Mouse (Mus musculus): ENCODE results near the gene Kcnj14. TPM values are rescaled to one million over a fixed set of nuclear protein-coding genes. Genes with fewer than 3 reads are reported as not detected.

The Kcnj14 gene
- total and polyA plus RNA-seq, 3 experiments: 0.30 to 0.57 (median 0.33) TPM

GRCm38 (mm10) chr7:45782271-45782670 is 42.3 kb downstream of the Kcnj14 start:
- no peaks in the 10 kb centered on the region for H3K9me3 ChIP-seq (replicated peaks)
- H3K4me3 ChIP-seq (ENCODE audit: low read depth, low read length): no peak overlapping the region
- TF ChIP-seq GATA1 (IDR thresholded peaks at IDR 0.05; ENCODE audit: borderline replicate concordance, low read length) (no peak), POLR2AphosphoS5 (IDR thresholded peaks at IDR 0.05; ENCODE audit: insufficient replicate concordance, low read depth, low read length) (no peak), CTCF (IDR thresholded peaks at IDR 0.05; ENCODE audit: low read depth, low read length) (no peak), GATA2 (IDR thresholded peaks at IDR 0.05; ENCODE audit: borderline replicate concordance, low read depth, low read length) (no peak), TAL1 (conservative IDR thresholded peaks at IDR 0.05; ENCODE audit: low read depth, low read length) (no peak)
- H3K27me3 ChIP-seq (ENCODE audit: insufficient read depth, low read length): peaks cover 52% of the 10 kb centered on the region
- no peak for ATAC-seq (ENCODE audit: extremely low read depth, insufficient number of reproducible peaks, low FRiP score, poor library complexity, severe bottlenecking)
- H3K4me1 ChIP-seq (ENCODE audit: insufficient read depth, low read depth, low read length): peaks cover 9% of the 10 kb centered on the region; the same call in 1 of the 2 replicates
- DNase-seq (ENCODE audit: low spot score): no peak
- no peaks in the 10 kb centered on the region for H3K36me3 ChIP-seq (replicated peaks)

DNA sequence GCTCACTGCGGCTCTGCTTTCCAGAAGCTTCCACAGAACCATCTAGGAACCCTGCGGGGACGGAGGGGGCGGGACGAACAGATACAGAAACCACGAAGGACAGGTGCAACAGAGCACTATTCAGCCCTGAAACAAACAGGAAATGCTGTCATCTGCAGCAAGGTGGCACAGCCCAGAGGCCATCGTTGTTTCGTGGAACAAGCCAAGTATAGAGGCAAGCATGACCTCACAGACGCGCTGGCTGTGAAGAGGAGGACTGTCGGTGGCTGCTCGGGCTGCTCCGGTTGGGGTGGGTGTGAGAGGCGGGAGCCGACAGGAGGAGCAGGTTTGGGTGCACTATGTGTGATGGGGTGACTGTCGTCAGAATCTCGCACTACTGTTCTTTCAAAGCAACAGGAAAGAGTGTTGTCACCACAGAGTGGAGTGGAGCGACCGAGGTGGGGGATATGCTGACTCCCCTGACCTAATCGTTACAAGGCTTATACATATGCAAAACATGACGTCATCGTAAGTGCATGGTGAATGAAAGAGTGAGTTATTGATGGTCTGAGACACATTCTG is 45.4 kb downstream of the Kcnj14 start:
- peaks cover 9% of the 10 kb centered on the region; the same call in 1 of the 2 replicates for H3K4me1 ChIP-seq (ENCODE audit: insufficient read depth, low read depth, low read length)
- no peaks in the 10 kb centered on the region for H3K36me3 ChIP-seq (replicated peaks)
- peaks cover 25% of the 10 kb centered on the region for H3K27me3 ChIP-seq (ENCODE audit: insufficient read depth, low read length)
- ATAC-seq (ENCODE audit: extremely low read depth, insufficient number of reproducible peaks, low FRiP score, poor library complexity, severe bottlenecking): no peak
- no peaks in the 10 kb centered on the region for H3K9me3 ChIP-seq (replicated peaks)
- TF ChIP-seq POLR2AphosphoS5 (IDR thresholded peaks at IDR 0.05; ENCODE audit: insufficient replicate concordance, low read depth, low read length) (no peak), CTCF (IDR thresholded peaks at IDR 0.05; ENCODE audit: low read depth, low read length) (no peak), GATA2 (IDR thresholded peaks at IDR 0.05; ENCODE audit: borderline replicate concordance, low read depth, low read length) (no peak), TAL1 (conservative IDR thresholded peaks at IDR 0.05; ENCODE audit: low read depth, low read length) (no peak), GATA1 (IDR thresholded peaks at IDR 0.05; ENCODE audit: borderline replicate concordance, low read length) (no peak)
- H3K4me3 ChIP-seq (ENCODE audit: low read depth, low read length): no peak overlapping the region
- no peak for DNase-seq (ENCODE audit: low spot score)

DNA sequence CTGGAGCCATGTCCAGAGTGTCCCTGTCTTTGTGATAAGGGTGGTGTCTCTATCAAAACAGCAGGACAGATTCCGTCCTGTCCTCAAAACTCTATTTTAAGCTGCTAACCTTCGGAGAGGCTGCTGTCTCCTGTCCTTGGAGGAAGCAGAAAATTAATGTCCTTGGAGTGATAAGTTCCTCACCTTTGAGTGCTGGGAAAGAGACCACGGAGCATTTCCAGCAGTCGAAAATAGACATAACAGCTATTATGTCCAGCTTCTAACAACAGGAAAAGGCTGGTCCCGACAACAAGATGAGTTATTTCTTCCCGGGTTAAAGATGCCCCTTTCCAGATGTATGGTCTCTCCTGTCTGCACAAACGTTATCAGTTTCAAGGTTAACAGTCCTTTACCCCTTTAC is 49.3 kb downstream of the Kcnj14 start:
- H3K9me3 ChIP-seq (replicated peaks): no peaks in the 10 kb centered on the region
- H3K4me3 ChIP-seq (ENCODE audit: low read depth, low read length): no peak overlapping the region
- no peaks in the 10 kb centered on the region for H3K36me3 ChIP-seq (replicated peaks)
- TF ChIP-seq CTCF (IDR thresholded peaks at IDR 0.05; ENCODE audit: low read depth, low read length): no peak
- TF ChIP-seq GATA1 (IDR thresholded peaks at IDR 0.05; ENCODE audit: borderline replicate concordance, low read length): no peak
- no peak for TF ChIP-seq POLR2AphosphoS5 (IDR thresholded peaks at IDR 0.05; ENCODE audit: insufficient replicate concordance, low read depth, low read length)
- no peak for TF ChIP-seq TAL1 (conservative IDR thresholded peaks at IDR 0.05; ENCODE audit: low read depth, low read length)
- TF ChIP-seq GATA2 (IDR thresholded peaks at IDR 0.05; ENCODE audit: borderline replicate concordance, low read depth, low read length): no peak
- H3K4me1 ChIP-seq (ENCODE audit: insufficient read depth, low read depth, low read length): peaks cover 4% of the 10 kb centered on the region; the same call in 1 of the 2 replicates
- no peak for DNase-seq (ENCODE audit: low spot score)
- no peak for ATAC-seq (ENCODE audit: extremely low read depth, insufficient number of reproducible peaks, low FRiP score, poor library complexity, severe bottlenecking)
- peaks cover 16% of the 10 kb centered on the region for H3K27me3 ChIP-seq (ENCODE audit: insufficient read depth, low read length)

- H3K27me3 ChIP-seq (ENCODE audit: insufficient read depth, low read length): peaks cover 14% of the 10 kb centered on the region
- no peak for TF ChIP-seq CTCF (IDR thresholded peaks at IDR 0.05; ENCODE audit: low read depth, low read length)
- TF ChIP-seq POLR2AphosphoS5 (IDR thresholded peaks at IDR 0.05; ENCODE audit: insufficient replicate concordance, low read depth, low read length): no peak
- no peak for TF ChIP-seq GATA2 (IDR thresholded peaks at IDR 0.05; ENCODE audit: borderline replicate concordance, low read depth, low read length)
- no peak for TF ChIP-seq TAL1 (conservative IDR thresholded peaks at IDR 0.05; ENCODE audit: low read depth, low read length)
- no peak for TF ChIP-seq GATA1 (IDR thresholded peaks at IDR 0.05; ENCODE audit: borderline replicate concordance, low read length)
- ATAC-seq (ENCODE audit: extremely low read depth, insufficient number of reproducible peaks, low FRiP score, poor library complexity, severe bottlenecking) (no peak), DNase-seq (ENCODE audit: low spot score) (no peak)
- H3K4me1 ChIP-seq (ENCODE audit: insufficient read depth, low read depth, low read length): no peaks in the 10 kb centered on the region
- H3K4me3 ChIP-seq (ENCODE audit: low read depth, low read length): no peak overlapping the region
- H3K9me3 ChIP-seq (replicated peaks): no peaks in the 10 kb centered on the region
- no peaks in the 10 kb centered on the region for H3K36me3 ChIP-seq (replicated peaks)
Measured at GRCm38 (mm10) chr7:45771101-45771500, 53.5 kb downstream of the Kcnj14 start.

- ATAC-seq (ENCODE audit: extremely low read depth, insufficient number of reproducible peaks, low FRiP score, poor library complexity, severe bottlenecking): no peak
- no peak for DNase-seq (ENCODE audit: low spot score)
- no peaks in the 10 kb centered on the region for H3K36me3 ChIP-seq (replicated peaks)
- no peak overlapping the region for H3K4me3 ChIP-seq (ENCODE audit: low read depth, low read length)
- TF ChIP-seq CTCF (IDR thresholded peaks at IDR 0.05; ENCODE audit: low read depth, low read length) (no peak), POLR2AphosphoS5 (IDR thresholded peaks at IDR 0.05; ENCODE audit: insufficient replicate concordance, low read depth, low read length) (no peak)
- H3K27me3 ChIP-seq (ENCODE audit: insufficient read depth, low read length): peaks cover 14% of the 10 kb centered on the region
- no peaks in the 10 kb centered on the region for H3K4me1 ChIP-seq (ENCODE audit: insufficient read depth, low read depth, low read length)
- no peaks in the 10 kb centered on the region for H3K9me3 ChIP-seq (replicated peaks)
Measured at GRCm38 (mm10) chr7:45770427-45771082, 54.0 kb downstream of the Kcnj14 start.

- Histone ChIP-seq H3K4me1 (ENCODE audit: insufficient read depth, low read depth, low read length) (no peaks in the 10 kb centered on the region), H3K36me3 (replicated peaks) (no peaks in the 10 kb centered on the region), H3K27me3 (ENCODE audit: insufficient read depth, low read length) (peaks cover 6% of the 10 kb centered on the region), H3K4me3 (ENCODE audit: low read depth, low read length) (no peak overlapping the region), H3K9me3 (replicated peaks) (no peaks in the 10 kb centered on the region)
- no peak for DNase-seq (ENCODE audit: low spot score)
- no peak for TF ChIP-seq GATA2 (IDR thresholded peaks at IDR 0.05; ENCODE audit: borderline replicate concordance, low read depth, low read length)
- no peak for TF ChIP-seq GATA1 (IDR thresholded peaks at IDR 0.05; ENCODE audit: borderline replicate concordance, low read length)
- no peak for TF ChIP-seq TAL1 (conservative IDR thresholded peaks at IDR 0.05; ENCODE audit: low read depth, low read length)
- no peak for TF ChIP-seq CTCF (IDR thresholded peaks at IDR 0.05; ENCODE audit: low read depth, low read length)
- no peak for TF ChIP-seq POLR2AphosphoS5 (IDR thresholded peaks at IDR 0.05; ENCODE audit: insufficient replicate concordance, low read depth, low read length)
- no peak for ATAC-seq (ENCODE audit: extremely low read depth, insufficient number of reproducible peaks, low FRiP score, poor library complexity, severe bottlenecking)
Measured at GRCm38 (mm10) chr7:45767500-45767899, 57.1 kb downstream of the Kcnj14 start.
